Mouse (Mus musculus): ENCODE results near the gene Cnksr3. TPM values are rescaled to one million over a fixed set of nuclear protein-coding genes. Genes with fewer than 3 reads are reported as not detected.

The Cnksr3 gene
- polyA plus RNA-seq, 1 experiment from 2014 or later: 13.4 TPM

DNA sequence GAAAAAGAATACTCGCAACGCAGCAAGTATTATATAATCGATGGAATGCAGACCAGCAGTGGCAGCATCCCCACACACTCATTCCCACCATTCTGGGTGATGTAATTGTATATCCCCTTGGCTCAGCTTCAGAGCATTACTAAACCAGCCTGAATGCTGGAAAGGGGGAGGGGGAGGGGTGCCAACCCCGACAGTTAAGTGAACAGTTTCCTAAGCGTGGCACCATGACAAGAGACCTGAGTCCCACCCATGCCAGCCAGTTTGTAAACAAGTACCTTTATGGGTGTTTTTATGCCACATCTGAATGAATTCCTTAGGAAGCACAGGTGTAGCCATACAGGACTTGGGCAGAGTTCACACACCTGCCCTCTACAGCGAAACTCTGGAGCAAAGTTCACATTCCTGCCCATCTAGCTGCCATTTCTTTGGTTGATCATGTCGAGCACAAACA lies 53.0 kb downstream of the Cnksr3 start:
- Histone ChIP-seq H3K4me2 (ENCODE audit: low read depth, low read length) (peak overlapping the region; percentile 48), H3K9ac (ENCODE audit: low read depth, low read length) (no peak overlapping the region), H3K27ac (ENCODE audit: low read length) (peak overlapping the region; percentile 96), H3K4me1 (ENCODE audit: control insufficient read depth, insufficient read depth, low read length) (peaks cover 22% of the 10 kb centered on the region), H3K27me3 (replicated peaks; ENCODE audit: control insufficient read depth, insufficient read depth, low read length) (no peaks in the 10 kb centered on the region), H3K9me3 (ENCODE audit: control insufficient read depth, low read length) (no peaks in the 10 kb centered on the region), H3K36me3 (ENCODE audit: control insufficient read depth, insufficient read depth, low read length) (peaks cover 6% of the 10 kb centered on the region), H3K4me3 (ENCODE audit: low read length) (0 out of 2 replicates have a peak overlapping the region, but pooled peaks have one; percentile 9)
- ATAC-seq: peak; percentile 84
- 16% methylated on average over 7 of the region's 7 CpGs for WGBS

GRCm38 (mm10) chr10:7158285-7159060 lies 53.6 kb downstream of the Cnksr3 start:
- 11% methylated on average over 15 of the region's 15 CpGs for WGBS
- H3K4me1 ChIP-seq (ENCODE audit: control insufficient read depth, insufficient read depth, low read length): peaks cover 22% of the 10 kb centered on the region
- H3K4me3 ChIP-seq (ENCODE audit: low read length): peak overlapping the region; percentile 9; the same call in 1 of the 2 replicates
- H3K27me3 ChIP-seq (replicated peaks; ENCODE audit: control insufficient read depth, insufficient read depth, low read length): no peaks in the 10 kb centered on the region
- peak; percentile 64 for ATAC-seq
- H3K4me2 ChIP-seq (ENCODE audit: low read depth, low read length): peak overlapping the region; percentile 48
- H3K36me3 ChIP-seq (ENCODE audit: control insufficient read depth, insufficient read depth, low read length): peaks cover 7% of the 10 kb centered on the region
- peak overlapping the region; percentile 43; the same call in 1 of the 2 replicates for H3K9ac ChIP-seq (ENCODE audit: low read depth, low read length)
- no peaks in the 10 kb centered on the region for H3K9me3 ChIP-seq (ENCODE audit: control insufficient read depth, low read length)
- peak overlapping the region; percentile 96 for H3K27ac ChIP-seq (ENCODE audit: low read length)

GRCm38 (mm10) chr10:7154877-7155276 lies 57.2 kb downstream of the Cnksr3 start:
- no peaks in the 10 kb centered on the region for H3K27me3 ChIP-seq (replicated peaks; ENCODE audit: control insufficient read depth, insufficient read depth, low read length)
- H3K36me3 ChIP-seq (ENCODE audit: control insufficient read depth, insufficient read depth, low read length): peaks cover 3% of the 10 kb centered on the region; the same call in 1 of the 2 replicates
- no peak for ATAC-seq
- no peak overlapping the region for H3K4me2 ChIP-seq (ENCODE audit: low read depth, low read length)
- WGBS: 92% methylated on average over 5 of the region's 5 CpGs
- H3K9me3 ChIP-seq (ENCODE audit: control insufficient read depth, low read length): no peaks in the 10 kb centered on the region
- H3K4me3 ChIP-seq (ENCODE audit: low read length): no peak overlapping the region
- H3K27ac ChIP-seq (ENCODE audit: low read length): no peak overlapping the region
- no peak overlapping the region for H3K9ac ChIP-seq (ENCODE audit: low read depth, low read length)
- peaks cover 21% of the 10 kb centered on the region for H3K4me1 ChIP-seq (ENCODE audit: control insufficient read depth, insufficient read depth, low read length)

- H3K27ac ChIP-seq (ENCODE audit: low read length): no peak overlapping the region
- no peak overlapping the region for H3K9ac ChIP-seq (ENCODE audit: low read depth, low read length)
- peaks cover 3% of the 10 kb centered on the region; the same call in 1 of the 2 replicates for H3K36me3 ChIP-seq (ENCODE audit: control insufficient read depth, insufficient read depth, low read length)
- no peaks in the 10 kb centered on the region for H3K27me3 ChIP-seq (replicated peaks; ENCODE audit: control insufficient read depth, insufficient read depth, low read length)
- 80% methylated on average over 4 of the region's 4 CpGs for WGBS
- peaks cover 2% of the 10 kb centered on the region; the same call in 1 of the 2 replicates for H3K4me1 ChIP-seq (ENCODE audit: control insufficient read depth, insufficient read depth, low read length)
- H3K4me2 ChIP-seq (ENCODE audit: low read depth, low read length): no peak overlapping the region
- H3K4me3 ChIP-seq (ENCODE audit: low read length): no peak overlapping the region
- H3K9me3 ChIP-seq (ENCODE audit: control insufficient read depth, low read length): no peaks in the 10 kb centered on the region
- ATAC-seq: no peak
Observed at GRCm38 (mm10) chr10:7152926-7153325, 59.1 kb downstream of the Cnksr3 start.

- H3K4me1 ChIP-seq (ENCODE audit: control insufficient read depth, insufficient read depth, low read length): 0 out of 2 replicates have a peak, but pooled peaks cover 2% of the 10 kb centered on the region
- no peak overlapping the region for H3K9ac ChIP-seq (ENCODE audit: low read depth, low read length)
- H3K9me3 ChIP-seq (ENCODE audit: control insufficient read depth, low read length): no peaks in the 10 kb centered on the region
- no peak overlapping the region for H3K4me2 ChIP-seq (ENCODE audit: low read depth, low read length)
- peak; percentile 41 for ATAC-seq
- no peak overlapping the region for H3K27ac ChIP-seq (ENCODE audit: low read length)
- H3K4me3 ChIP-seq (ENCODE audit: low read length): no peak overlapping the region
- H3K27me3 ChIP-seq (replicated peaks; ENCODE audit: control insufficient read depth, insufficient read depth, low read length): no peaks in the 10 kb centered on the region
- WGBS: 78% methylated on average over 11 of the region's 11 CpGs
- H3K36me3 ChIP-seq (ENCODE audit: control insufficient read depth, insufficient read depth, low read length): peaks cover 3% of the 10 kb centered on the region; the same call in 1 of the 2 replicates
Observed at GRCm38 (mm10) chr10:7149671-7150595, 62.1 kb downstream of the Cnksr3 start.

GRCm38 (mm10) chr10:7145614-7146013 lies 66.4 kb downstream of the Cnksr3 start:
- ATAC-seq: no peak
- 79% methylated on average over 5 of the region's 5 CpGs for WGBS
- H3K4me3 ChIP-seq (ENCODE audit: low read length): no peak overlapping the region
- no peak overlapping the region for H3K27ac ChIP-seq (ENCODE audit: low read length)
- no peaks in the 10 kb centered on the region for H3K36me3 ChIP-seq (ENCODE audit: control insufficient read depth, insufficient read depth, low read length)
- no peak overlapping the region for H3K4me2 ChIP-seq (ENCODE audit: low read depth, low read length)
- no peaks in the 10 kb centered on the region for H3K9me3 ChIP-seq (ENCODE audit: control insufficient read depth, low read length)
- H3K9ac ChIP-seq (ENCODE audit: low read depth, low read length): no peak overlapping the region
- H3K4me1 ChIP-seq (ENCODE audit: control insufficient read depth, insufficient read depth, low read length): peaks cover 19% of the 10 kb centered on the region
- H3K27me3 ChIP-seq (replicated peaks; ENCODE audit: control insufficient read depth, insufficient read depth, low read length): no peaks in the 10 kb centered on the region

DNA sequence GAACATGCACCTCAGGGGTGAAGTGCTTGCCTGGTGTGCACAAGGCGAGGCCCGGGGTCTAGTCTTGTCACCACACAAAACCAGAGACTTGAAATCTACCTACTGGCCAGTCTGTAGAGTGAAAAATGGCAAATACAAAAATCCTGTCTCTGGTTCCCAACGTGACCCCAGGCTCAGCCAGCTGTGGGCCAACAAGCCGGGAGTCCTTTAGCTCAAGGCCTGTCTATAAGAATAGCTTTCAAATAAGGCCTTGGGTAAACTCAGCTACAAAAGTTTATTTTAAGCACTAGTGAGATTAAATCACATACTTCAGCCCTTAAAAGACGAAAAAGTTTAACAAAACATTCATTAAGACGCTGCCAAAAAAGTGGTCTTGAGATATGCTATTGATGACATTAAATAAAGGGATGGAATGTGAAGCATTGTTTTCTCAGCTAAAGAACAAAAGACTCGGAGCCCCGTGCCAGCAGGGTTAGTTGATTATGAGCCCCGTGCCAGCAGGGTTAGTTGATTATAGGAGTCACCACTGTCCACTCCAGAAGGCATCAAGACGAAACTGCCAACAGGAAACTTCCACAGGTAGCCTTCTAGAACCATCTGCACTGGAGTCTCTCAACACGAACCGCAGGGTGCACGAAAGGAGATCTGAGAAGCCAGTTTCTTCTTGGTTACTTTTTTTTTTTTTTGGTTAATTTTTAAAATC lies 67.8 kb downstream of the Cnksr3 start:
- Histone ChIP-seq H3K4me1 (ENCODE audit: control insufficient read depth, insufficient read depth, low read length) (peaks cover 20% of the 10 kb centered on the region), H3K4me3 (ENCODE audit: low read length) (no peak overlapping the region), H3K27ac (ENCODE audit: low read length) (peak overlapping the region; percentile 60), H3K27me3 (replicated peaks; ENCODE audit: control insufficient read depth, insufficient read depth, low read length) (no peaks in the 10 kb centered on the region), H3K9ac (ENCODE audit: low read depth, low read length) (no peak overlapping the region), H3K36me3 (ENCODE audit: control insufficient read depth, insufficient read depth, low read length) (no peaks in the 10 kb centered on the region), H3K9me3 (ENCODE audit: control insufficient read depth, low read length) (no peaks in the 10 kb centered on the region), H3K4me2 (ENCODE audit: low read depth, low read length) (no peak overlapping the region)
- WGBS: 51% methylated on average over 13 of the region's 13 CpGs
- ATAC-seq: no peak

GRCm38 (mm10) chr10:7142287-7142686 lies 69.8 kb downstream of the Cnksr3 start:
- peaks cover 20% of the 10 kb centered on the region for H3K4me1 ChIP-seq (ENCODE audit: control insufficient read depth, insufficient read depth, low read length)
- no peak overlapping the region for H3K4me3 ChIP-seq (ENCODE audit: low read length)
- no peaks in the 10 kb centered on the region for H3K9me3 ChIP-seq (ENCODE audit: control insufficient read depth, low read length)
- ATAC-seq: no peak
- no peaks in the 10 kb centered on the region for H3K27me3 ChIP-seq (replicated peaks; ENCODE audit: control insufficient read depth, insufficient read depth, low read length)
- peak overlapping the region; percentile 45 for H3K27ac ChIP-seq (ENCODE audit: low read length)
- H3K9ac ChIP-seq (ENCODE audit: low read depth, low read length): no peak overlapping the region
- H3K36me3 ChIP-seq (ENCODE audit: control insufficient read depth, insufficient read depth, low read length): no peaks in the 10 kb centered on the region
- 74% methylated on average over 8 of the region's 8 CpGs for WGBS
- H3K4me2 ChIP-seq (ENCODE audit: low read depth, low read length): no peak overlapping the region
